ENCODE assay signal across 21 mouse cellular contexts in the genomic region with DNA sequence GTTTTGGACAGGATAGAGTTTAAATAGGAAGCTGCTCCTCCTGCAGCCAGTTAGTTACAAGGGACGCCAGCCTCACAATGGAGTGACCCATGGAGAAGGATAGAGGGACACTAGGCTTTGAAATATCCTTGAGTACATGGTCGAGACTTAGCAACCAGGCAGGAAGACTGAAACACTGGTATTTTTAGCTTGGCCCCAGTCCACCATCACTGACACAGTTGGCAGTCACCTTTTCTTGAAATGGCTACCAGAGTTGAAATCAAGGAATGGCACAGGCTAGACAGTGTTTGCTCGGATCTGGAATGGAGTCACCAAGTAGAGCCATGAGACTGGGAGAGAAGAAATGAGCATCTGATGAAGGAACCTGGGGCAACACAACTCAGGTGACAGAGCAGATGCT. TPM values are rescaled to one million over a fixed set of nuclear protein-coding genes. Genes with fewer than 3 reads are reported as not detected.
"Had no signal": no experiment of that assay in that cellular context is flagged by ENCODE, and none has a peak within 500 bp of the region (broad histone marks: within the 10 kb centered on the region; RNA-seq: fewer than 3 reads in every experiment).

No protein-coding gene starts in this region.

- DNase-seq: gastrocnemius, postnatal 10 days; gastrocnemius, postnatal 25 days; heart, postnatal 10 days; heart, postnatal 4 days; kidney, adult 18-20 months; kidney, adult 8-10 months; kidney, postnatal 10 days; kidney, postnatal 25 days; kidney, postnatal 4 days; liver; liver, embryonic 13.5 days; liver, postnatal 0 days had no signal

RNA-seq across cellular contexts. Expression of gene Acoxl, which starts 3.7 kb away (rescaled TPM):
- total RNA-seq: granulocyte monocyte progenitor cell, adult 5-6 weeks; heart, adult 18-20 months; heart, adult 8-10 months; heart, postnatal 25 days; heart, postnatal 4 days; layer of hippocampus, adult 2 months; layer of hippocampus, postnatal 25 days; left cerebral cortex, adult 2 months; left cerebral cortex, postnatal 14 days; left cerebral cortex, postnatal 36 days had no signal
